Mouse (Mus musculus): ENCODE results near the gene Gm28043.
"Not testable (repeated sequence)": the region's sequence is repeated elsewhere in the genome, so short reads cannot be mapped to it uniquely, and the experiment has no call there.

Gene Gm28043

DNA sequence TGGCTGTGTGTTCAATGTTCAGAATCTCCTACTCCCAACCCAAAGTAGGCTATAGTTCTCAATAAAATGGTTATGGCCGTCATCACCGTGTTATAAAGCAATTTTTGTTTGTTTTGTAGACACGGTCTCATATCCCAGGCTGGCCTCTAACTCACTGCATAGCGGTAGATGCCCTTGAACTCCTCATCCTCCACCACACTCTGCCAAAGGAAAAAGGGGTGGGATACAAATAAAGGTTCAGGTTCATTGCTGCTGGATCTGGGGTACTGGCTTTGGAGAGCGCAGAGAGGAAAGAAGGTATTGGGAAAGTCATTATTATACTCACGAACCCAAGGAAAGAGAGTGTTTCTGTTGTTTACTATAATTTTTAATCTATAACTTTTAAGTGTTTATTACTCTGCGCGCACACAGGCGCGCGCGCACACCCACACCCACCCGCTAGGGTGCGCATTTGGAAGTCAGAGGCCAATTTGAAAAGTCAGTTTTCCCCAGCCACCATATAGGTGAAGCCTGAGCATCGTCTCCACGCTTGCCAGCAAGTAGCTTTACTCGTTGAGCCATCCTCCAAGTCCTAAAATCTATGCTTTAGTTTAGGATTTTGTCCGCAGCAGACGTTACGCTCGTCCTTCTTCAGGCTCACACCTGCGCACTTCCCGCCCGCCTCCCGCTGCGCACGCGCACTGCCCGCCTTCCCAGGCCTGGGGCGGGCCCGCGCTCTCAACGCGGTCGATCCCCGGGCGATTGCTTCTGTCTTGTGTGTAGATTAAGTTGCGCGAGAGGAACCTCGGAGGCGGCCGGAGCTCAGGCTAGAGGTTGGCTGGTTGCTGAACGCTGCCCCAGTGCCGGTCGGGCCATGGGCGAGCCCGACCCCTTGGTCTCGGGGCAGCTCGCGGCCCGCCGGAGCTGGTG is at the start of gene Gm28043, which contains the start of gene Rnf8:
TSS of gene Gm28043 (plus strand) at position 762 of the 909 bp plus-strand sequence.
TSS of gene Rnf8 (plus strand) at position 676 of the 909 bp plus-strand sequence.
- DNase-seq (ENCODE audit: low read depth, low spot score) = peak; percentile 97

DNA sequence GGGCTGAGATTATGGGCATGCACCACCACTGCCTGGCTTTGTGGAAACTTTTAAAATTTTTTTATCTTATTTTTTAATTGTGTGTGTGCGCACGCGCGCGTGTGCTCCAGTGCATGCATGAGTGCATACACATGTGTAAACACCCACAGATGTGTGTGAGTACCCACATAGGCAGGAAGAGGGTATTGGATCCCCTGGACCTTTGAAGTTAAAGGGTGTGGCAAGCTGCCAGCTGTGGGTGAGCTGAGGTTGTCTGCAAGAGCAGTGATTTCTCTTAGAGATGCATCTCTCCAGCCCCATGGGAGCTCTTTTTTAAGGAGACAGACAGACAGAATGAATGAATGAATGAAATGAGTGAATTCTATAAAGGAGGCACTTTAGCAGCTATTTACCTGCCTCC is 49.2 kb upstream of the Gm28043 start:
- DNase-seq (ENCODE audit: low read depth, low spot score) = peak; percentile 54

DNA sequence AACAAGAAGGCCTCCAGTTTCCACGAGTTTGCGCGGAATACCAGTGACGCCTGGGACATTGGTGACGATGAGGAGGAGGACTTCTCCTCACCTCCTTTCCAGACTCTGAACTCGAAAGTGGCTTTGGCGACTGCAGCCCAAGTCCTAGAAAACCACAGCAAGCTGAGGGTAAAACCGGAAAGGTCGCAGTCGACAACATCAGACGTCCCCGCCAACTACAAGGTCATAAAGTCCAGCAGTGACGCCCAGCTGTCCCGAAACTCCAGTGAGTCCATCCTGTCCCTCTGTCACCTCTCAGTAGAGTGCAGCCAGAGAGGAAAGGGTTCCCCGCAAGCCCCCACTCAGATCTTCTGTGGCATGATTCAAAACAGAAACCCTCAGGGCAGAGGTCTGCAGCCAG is 46.2 kb upstream of the Gm28043 start:
- DNase-seq (ENCODE audit: low read depth, low spot score) = no peak

DNA sequence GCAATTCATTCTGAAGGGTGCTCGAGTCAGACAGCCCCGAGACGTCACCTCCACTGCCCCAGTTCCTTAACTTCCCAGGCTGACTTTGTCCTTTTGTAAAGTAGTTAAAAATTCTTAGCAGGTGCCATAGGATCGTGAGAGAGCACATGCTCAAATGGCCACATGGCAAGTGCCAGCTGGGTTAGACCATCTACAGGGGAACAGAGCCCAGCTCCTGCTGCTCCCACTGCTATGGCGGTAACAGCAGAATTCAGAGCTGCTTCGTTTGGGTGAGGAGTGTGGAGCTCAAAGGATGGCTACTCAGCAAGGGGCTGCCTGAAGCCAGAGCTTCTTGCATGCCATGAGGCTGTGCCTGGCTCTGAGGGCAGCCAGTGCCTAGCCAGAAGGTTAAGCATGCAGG is 44.8 kb upstream of the Gm28043 start:
- DNase-seq (ENCODE audit: low read depth, low spot score) = no peak

GRCm38 (mm10) chr17:29579579-29580126 is 35.0 kb upstream of the Gm28043 start:
- DNase-seq (ENCODE audit: low read depth, low spot score) = no peak

DNA sequence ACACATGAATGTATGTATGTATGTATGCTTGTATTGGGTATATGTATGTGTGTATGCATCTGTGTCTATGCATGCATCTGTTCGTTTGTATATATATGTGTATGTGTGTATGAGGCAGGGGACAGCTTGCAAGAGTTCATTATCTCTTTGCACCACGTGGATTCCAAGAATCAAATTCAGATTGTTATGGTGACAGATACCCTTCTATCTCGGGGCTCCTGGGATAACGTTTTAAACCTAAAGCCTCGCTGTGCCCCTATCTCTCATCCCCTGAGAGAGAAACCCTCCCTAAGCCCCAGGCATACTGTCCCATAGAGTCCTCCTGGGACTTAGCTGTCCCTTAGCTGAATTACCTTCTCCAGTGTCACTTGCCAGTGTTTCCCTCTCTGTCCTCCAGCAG is 31.1 kb upstream of the Gm28043 start:
- DNase-seq (ENCODE audit: low read depth, low spot score) = no peak

DNA sequence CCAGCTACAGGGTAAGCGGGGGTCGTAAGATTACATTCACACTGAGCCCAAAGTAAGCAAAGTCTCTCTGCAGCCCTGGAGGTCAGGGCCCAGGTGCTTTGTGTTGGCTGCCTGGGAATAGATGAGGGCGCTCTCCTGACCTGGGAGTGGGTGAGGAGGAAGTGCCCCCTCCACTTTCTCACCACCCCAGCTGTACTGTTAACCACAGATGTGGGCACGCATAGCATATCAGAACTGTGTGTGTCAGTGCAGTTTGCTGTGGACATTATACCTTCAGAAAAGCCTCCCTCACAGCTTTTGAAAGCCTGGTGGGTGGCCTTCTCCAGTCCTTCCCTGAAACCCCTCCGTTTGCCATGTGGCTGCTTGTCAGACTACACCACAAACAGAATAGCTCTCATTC is 30.4 kb upstream of the Gm28043 start:
- no peak for DNase-seq (ENCODE audit: low read depth, low spot score)

- DNase-seq (ENCODE audit: low read depth, low spot score) = no peak
These were observed 29.9 kb upstream of the Gm28043 start for GRCm38 (mm10) chr17:29584737-29585136.

- DNase-seq (ENCODE audit: low read depth, low spot score) = peak; percentile 22
These were observed 29.2 kb upstream of the Gm28043 start for GRCm38 (mm10) chr17:29585446-29585845.

- DNase-seq (ENCODE audit: low read depth, low spot score) = no peak
These were observed 27.8 kb upstream of the Gm28043 start for GRCm38 (mm10) chr17:29586921-29587320.

- no peak for DNase-seq (ENCODE audit: low read depth, low spot score)
These were observed 25.3 kb upstream of the Gm28043 start for GRCm38 (mm10) chr17:29589221-29589898.

GRCm38 (mm10) chr17:29595891-29596770 is 18.5 kb upstream of the Gm28043 start:
- no peak for DNase-seq (ENCODE audit: low read depth, low spot score)

GRCm38 (mm10) chr17:29596771-29597132 is 17.9 kb upstream of the Gm28043 start:
- no peak for DNase-seq (ENCODE audit: low read depth, low spot score)

DNA sequence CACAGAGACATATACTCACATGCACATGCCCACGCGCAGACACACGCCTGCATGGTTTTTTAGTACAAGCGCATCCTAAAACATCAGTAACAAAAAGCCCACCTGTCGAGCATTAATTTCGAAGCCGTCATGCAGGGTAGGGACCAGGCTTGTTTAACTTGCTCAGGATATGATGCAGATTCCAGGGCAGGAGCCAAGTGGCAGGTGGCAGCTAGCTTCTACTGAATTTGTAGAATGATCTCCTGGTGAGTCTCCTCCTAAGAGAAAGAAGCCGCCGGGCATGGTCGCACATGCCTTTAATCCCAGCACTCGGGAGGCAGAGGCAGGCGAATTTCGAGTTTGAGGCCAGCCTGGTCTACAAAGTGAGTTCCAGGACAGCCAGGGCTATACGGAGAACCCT is 15.6 kb upstream of the Gm28043 start:
- DNase-seq (ENCODE audit: low read depth, low spot score) = no peak

GRCm38 (mm10) chr17:29599537-29599936 is 15.1 kb upstream of the Gm28043 start:
- DNase-seq (ENCODE audit: low read depth, low spot score) = no peak

DNA sequence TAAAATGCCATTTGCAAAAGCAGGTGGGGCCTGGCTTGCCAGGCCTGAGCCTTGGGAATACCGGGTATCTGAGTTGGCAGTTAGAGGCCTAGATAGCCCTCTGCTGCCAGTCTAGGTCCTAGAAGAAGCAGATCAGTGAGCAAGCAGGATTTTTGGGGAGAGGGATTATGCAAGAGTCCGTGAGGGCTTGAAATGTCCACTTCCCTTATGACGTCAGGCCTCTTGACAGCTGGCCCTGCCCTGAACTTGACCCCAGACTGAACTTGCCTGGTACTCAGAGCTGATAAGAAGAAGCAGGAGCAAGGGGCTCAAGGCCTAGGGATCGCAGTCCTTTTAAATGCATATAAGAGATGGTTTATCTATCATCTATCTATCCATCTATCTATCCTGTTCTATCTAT is 13.3 kb upstream of the Gm28043 start:
- no peak for DNase-seq (ENCODE audit: low read depth, low spot score)

DNA sequence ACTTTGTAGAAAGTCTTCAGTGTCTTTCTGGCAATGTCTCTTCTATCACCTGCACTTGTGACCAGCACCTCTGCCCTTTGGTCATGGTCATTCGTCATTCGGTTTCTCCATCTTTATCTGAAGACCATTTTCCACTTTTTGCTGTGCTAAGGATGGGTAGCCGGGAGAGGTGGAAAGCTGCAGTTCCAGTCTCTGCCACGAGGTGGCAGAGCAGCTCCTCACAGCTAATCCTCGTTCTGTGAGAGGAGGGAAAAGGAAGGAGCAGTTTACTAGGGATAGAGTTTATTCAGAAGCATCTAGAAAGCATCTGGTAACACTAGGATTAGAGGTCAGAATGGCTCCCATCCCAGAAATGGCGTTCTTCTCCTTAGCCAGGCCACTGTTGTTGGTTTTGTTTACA is 11.4 kb upstream of the Gm28043 start:
- DNase-seq (ENCODE audit: low read depth, low spot score) = peak; percentile 65

DNA sequence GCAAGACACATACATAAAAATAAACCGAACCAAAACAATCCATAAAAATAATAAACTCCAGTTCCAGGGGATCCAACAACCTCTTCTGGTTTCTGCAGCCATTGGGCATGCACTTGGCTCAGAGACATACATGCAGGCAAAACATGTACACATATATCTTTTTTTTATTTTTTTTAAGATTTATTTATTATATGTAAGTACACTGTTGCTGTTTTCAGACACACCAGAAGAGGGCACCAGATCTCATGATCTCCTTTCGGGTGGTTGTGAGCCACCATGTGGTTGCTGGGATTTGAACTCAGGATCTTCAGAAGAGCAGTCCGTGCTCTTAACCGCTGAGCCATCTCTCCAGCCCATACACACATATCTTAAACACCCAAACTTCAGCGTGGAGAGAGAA is 1.2 kb upstream of the Gm28043 start:
- not testable (repeated sequence) for DNase-seq (ENCODE audit: low read depth, low spot score)

- no peak for DNase-seq (ENCODE audit: low read depth, low spot score)
These were observed 412 bp downstream of the Gm28043 start for GRCm38 (mm10) chr17:29615024-29615551.

GRCm38 (mm10) chr17:29615616-29616015 is 940 bp downstream of the Gm28043 start:
- DNase-seq (ENCODE audit: low read depth, low spot score) = no peak

- no peak for DNase-seq (ENCODE audit: low read depth, low spot score)
These were observed 4.6 kb downstream of the Gm28043 start for GRCm38 (mm10) chr17:29619231-29619630.

All from CD4-positive helper T cell, adult 2 months (primary cell).